Mouse (Mus musculus) ES-Bruce4 (cell line): ENCODE results near the gene Trpm8. TPM values are rescaled to one million over a fixed set of nuclear protein-coding genes. Genes with fewer than 3 reads are reported as not detected.

ENCODE experiments used
- H3K27ac ChIP-seq: 2 replicates; pipeline ENCODE4 v1.5.1; 2012; ENCODE audit warnings: low read length, inconsistent platforms; ENCODE audit not compliant: insufficient read depth
- H3K27me3 ChIP-seq: 2 replicates; pipeline ENCODE4 v1.6.1; 2012; ENCODE audit warnings: mild to moderate bottlenecking, low read length, inconsistent platforms; ENCODE audit not compliant: control insufficient read depth, poor library complexity, insufficient read depth, severe bottlenecking
- H3K36me3 ChIP-seq: 2 replicates; pipeline ENCODE4 v1.6.1; 2012; ENCODE audit warnings: inconsistent platforms, mild to moderate bottlenecking, low read length, moderate library complexity; ENCODE audit not compliant: control insufficient read depth, poor library complexity, insufficient read depth, severe bottlenecking
- H3K4me1 ChIP-seq: one replicate; pipeline ENCODE4 v1.8.1; 2011; ENCODE audit warnings: low read length; ENCODE audit not compliant: control insufficient read depth, insufficient read depth
- H3K4me3 ChIP-seq: 2 replicates; pipeline ENCODE4 v1.5.1; 2011; ENCODE audit warnings: low read depth, mild to moderate bottlenecking, low read length
- H3K9ac ChIP-seq: 2 replicates; pipeline ENCODE4 v1.6.1; 2012; ENCODE audit warnings: low read depth, mild to moderate bottlenecking, inconsistent platforms; ENCODE audit not compliant: poor library complexity, severe bottlenecking
- H3K9me3 ChIP-seq: replicated peaks from 2 replicates; pipeline ENCODE4 v1.6.1; 2012; ENCODE audit warnings: mild to moderate bottlenecking, low read length, inconsistent platforms; ENCODE audit not compliant: control insufficient read depth, poor library complexity, insufficient read depth, severe bottlenecking
- CTCF ChIP-seq: IDR thresholded peaks from one replicate; pipeline ENCODE4 v1.8.1; 2011; ENCODE audit warnings: low read depth, low read length
- EP300 ChIP-seq: IDR thresholded peaks from 2 replicates; pipeline ENCODE4 v1.6.1; 2011; ENCODE audit warnings: low read depth, low read length; ENCODE audit not compliant: insufficient read depth
- POLR2A ChIP-seq: IDR thresholded peaks from one replicate; pipeline ENCODE4 v1.8.1; 2011; ENCODE audit warnings: low read length; ENCODE audit not compliant: insufficient read depth
- polyA plus RNA-seq: library from polyadenylated mRNA; stranded (reverse); fragments of >200 nt; gene quantifications from 2 replicates; pipeline ENCODE4 v1.2.4, GENCODE M21; 2011; ENCODE audit warnings: low read depth; ENCODE audit not compliant: missing spikeins, insufficient read depth, insufficient read length

Gene Trpm8
- polyA plus RNA-seq, 1 experiment = not detected

- Histone ChIP-seq H3K4me3 (no peak overlapping the region), H3K9ac (no peak overlapping the region), H3K4me1 (no peaks in the 10 kb centered on the region), H3K9me3 (no peaks in the 10 kb centered on the region), H3K27me3 (no peaks in the 10 kb centered on the region), H3K27ac (no peak overlapping the region), H3K36me3 (no peaks in the 10 kb centered on the region)
- TF ChIP-seq EP300 (no peak), CTCF (no peak), POLR2A (no peak)
Observed at GRCm38 (mm10) chr1:88243861-88244260, 33.6 kb upstream of the Trpm8 start.

DNA sequence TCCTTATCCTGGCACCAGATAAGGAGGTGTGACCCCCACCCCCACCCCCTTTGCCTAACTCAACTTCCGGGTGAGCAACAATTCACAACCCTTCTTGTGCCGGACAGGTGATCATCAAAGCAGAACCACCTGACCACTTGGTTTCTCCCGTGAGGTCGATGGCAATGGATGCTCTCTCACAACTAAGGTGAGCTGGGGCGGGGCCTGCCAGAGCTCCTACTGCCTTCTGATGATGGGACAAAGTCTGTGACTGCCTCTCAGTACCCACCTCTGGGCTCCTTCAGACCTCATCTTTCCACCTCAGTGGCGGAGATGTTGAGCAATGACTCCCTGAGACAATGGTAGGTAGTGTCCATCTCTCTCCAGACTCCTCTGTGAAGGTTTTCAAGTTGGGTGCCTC is 31.6 kb upstream of the Trpm8 start:
- no peak overlapping the region for H3K4me3 ChIP-seq
- no peaks in the 10 kb centered on the region for H3K9me3 ChIP-seq
- H3K36me3 ChIP-seq = no peaks in the 10 kb centered on the region
- no peak for TF ChIP-seq CTCF
- no peak for TF ChIP-seq EP300
- no peak for TF ChIP-seq POLR2A
- H3K9ac ChIP-seq = no peak overlapping the region
- no peaks in the 10 kb centered on the region for H3K27me3 ChIP-seq
- no peak overlapping the region for H3K27ac ChIP-seq
- H3K4me1 ChIP-seq = no peaks in the 10 kb centered on the region

GRCm38 (mm10) chr1:88246386-88246785 is 31.1 kb upstream of the Trpm8 start:
- TF ChIP-seq EP300 (no peak), CTCF (no peak), POLR2A (no peak)
- Histone ChIP-seq H3K9ac (no peak overlapping the region), H3K27me3 (no peaks in the 10 kb centered on the region), H3K27ac (no peak overlapping the region), H3K4me3 (no peak overlapping the region), H3K36me3 (no peaks in the 10 kb centered on the region), H3K9me3 (no peaks in the 10 kb centered on the region), H3K4me1 (no peaks in the 10 kb centered on the region)

DNA sequence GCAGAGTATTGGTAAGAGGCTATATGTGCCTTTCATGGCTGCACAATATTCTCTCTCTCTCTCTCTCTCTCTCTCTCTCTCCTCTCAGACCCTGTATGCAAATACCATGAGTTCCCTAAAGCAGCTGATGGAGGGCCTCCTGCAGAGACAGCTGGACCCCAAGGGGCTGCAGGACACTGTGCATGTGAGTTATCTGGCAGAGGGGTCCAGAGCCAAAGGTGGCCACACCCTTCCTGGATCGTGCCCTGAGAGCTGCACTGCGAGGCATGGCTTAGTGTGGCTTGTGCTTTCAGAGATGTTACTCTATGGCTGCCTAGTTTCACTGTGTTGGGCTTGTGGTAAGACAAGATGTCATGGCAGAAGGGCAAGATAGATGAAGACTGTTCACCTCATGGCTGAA is 29.8 kb upstream of the Trpm8 start:
- no peaks in the 10 kb centered on the region for H3K4me1 ChIP-seq
- no peaks in the 10 kb centered on the region for H3K36me3 ChIP-seq
- no peak overlapping the region for H3K27ac ChIP-seq
- TF ChIP-seq EP300 = no peak
- TF ChIP-seq CTCF = no peak
- no peak for TF ChIP-seq POLR2A
- H3K9ac ChIP-seq = no peak overlapping the region
- H3K27me3 ChIP-seq = no peaks in the 10 kb centered on the region
- H3K4me3 ChIP-seq = no peak overlapping the region
- H3K9me3 ChIP-seq = no peaks in the 10 kb centered on the region

- TF ChIP-seq POLR2A (no peak), CTCF (no peak), EP300 (no peak)
- no peak overlapping the region for H3K27ac ChIP-seq
- H3K4me3 ChIP-seq = no peak overlapping the region
- no peaks in the 10 kb centered on the region for H3K9me3 ChIP-seq
- H3K4me1 ChIP-seq = no peaks in the 10 kb centered on the region
- H3K27me3 ChIP-seq = no peaks in the 10 kb centered on the region
- H3K9ac ChIP-seq = no peak overlapping the region
- H3K36me3 ChIP-seq = no peaks in the 10 kb centered on the region
Observed at GRCm38 (mm10) chr1:88248658-88249057, 28.8 kb upstream of the Trpm8 start.

DNA sequence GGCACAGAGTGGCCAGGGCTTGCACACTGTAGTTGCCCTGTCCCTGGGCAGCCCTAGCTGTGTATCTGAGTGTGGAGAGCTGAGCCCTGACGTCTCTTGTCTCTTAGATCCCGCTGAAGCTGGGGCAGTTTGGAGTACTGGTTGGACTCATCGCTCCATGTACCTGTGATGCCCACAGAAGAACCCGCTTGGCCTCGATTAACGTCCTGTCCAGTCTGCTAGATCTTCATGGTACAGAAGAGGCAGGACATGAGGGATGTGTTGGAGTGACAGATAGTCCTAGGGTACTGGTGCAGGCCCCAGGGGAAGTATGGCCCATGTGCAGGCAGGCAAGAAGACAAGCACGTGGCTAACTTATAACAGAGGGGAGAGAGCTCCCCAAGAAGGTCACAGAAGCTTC is 27.9 kb upstream of the Trpm8 start:
- Histone ChIP-seq H3K36me3 (no peaks in the 10 kb centered on the region), H3K9me3 (no peaks in the 10 kb centered on the region), H3K9ac (no peak overlapping the region), H3K27me3 (no peaks in the 10 kb centered on the region), H3K4me1 (no peaks in the 10 kb centered on the region), H3K27ac (no peak overlapping the region), H3K4me3 (no peak overlapping the region)
- TF ChIP-seq POLR2A (no peak), CTCF (no peak), EP300 (no peak)
